Mouse (Mus musculus): ENCODE measurements at regions not wholly inside any gene's neighbourhood (a gene's known extent, or its start where the extent isn't known, plus 50 kb on each side); places are given as distances from the start of the nearest gene placed in this dataset.

- H3K4me3 ChIP-seq (ENCODE audit: insufficient read depth, low read length) = no peak overlapping the region
- H3K27ac ChIP-seq (ENCODE audit: insufficient read depth, low read length) = no peak overlapping the region
- TF ChIP-seq CTCF (IDR thresholded peaks at IDR 0.05; ENCODE audit: extremely low read depth, insufficient read depth, low read length) (no peak), POLR2A (IDR thresholded peaks at IDR 0.05; ENCODE audit: extremely low read depth, insufficient read depth, low read length) (no peak)
- no peaks in the 10 kb centered on the region for H3K4me1 ChIP-seq (ENCODE audit: control insufficient read depth, insufficient read depth, low read length)
Measured at GRCm38 (mm10) chr5:90042781-90043180, 159.6 kb upstream of the Adamts3 start.

GRCm38 (mm10) chr5:90033103-90033502 lies 150.0 kb upstream of the Adamts3 start:
- TF ChIP-seq POLR2A (IDR thresholded peaks at IDR 0.05; ENCODE audit: extremely low read depth, insufficient read depth, low read length) (no peak), CTCF (IDR thresholded peaks at IDR 0.05; ENCODE audit: extremely low read depth, insufficient read depth, low read length) (0 out of 2 replicates have a peak, but pooled peaks have one; percentile 2)
- Histone ChIP-seq H3K4me3 (ENCODE audit: insufficient read depth, low read length) (no peak overlapping the region), H3K27ac (ENCODE audit: insufficient read depth, low read length) (no peak overlapping the region), H3K4me1 (ENCODE audit: control insufficient read depth, insufficient read depth, low read length) (peaks cover 1% of the 10 kb centered on the region; the same call in 1 of the 2 replicates)

- peaks cover 1% of the 10 kb centered on the region; the same call in 1 of the 2 replicates for H3K4me1 ChIP-seq (ENCODE audit: control insufficient read depth, insufficient read depth, low read length)
- no peak overlapping the region for H3K4me3 ChIP-seq (ENCODE audit: insufficient read depth, low read length)
- H3K27ac ChIP-seq (ENCODE audit: insufficient read depth, low read length) = no peak overlapping the region
- TF ChIP-seq CTCF (IDR thresholded peaks at IDR 0.05; ENCODE audit: extremely low read depth, insufficient read depth, low read length) = no peak
- TF ChIP-seq POLR2A (IDR thresholded peaks at IDR 0.05; ENCODE audit: extremely low read depth, insufficient read depth, low read length) = no peak
Measured at GRCm38 (mm10) chr5:90030737-90031136, 147.6 kb upstream of the Adamts3 start.

GRCm38 (mm10) chr5:90029751-90030150 lies 146.6 kb upstream of the Adamts3 start:
- Histone ChIP-seq H3K4me1 (ENCODE audit: control insufficient read depth, insufficient read depth, low read length) (peaks cover 1% of the 10 kb centered on the region; the same call in 1 of the 2 replicates), H3K4me3 (ENCODE audit: insufficient read depth, low read length) (no peak overlapping the region), H3K27ac (ENCODE audit: insufficient read depth, low read length) (no peak overlapping the region)
- TF ChIP-seq CTCF (IDR thresholded peaks at IDR 0.05; ENCODE audit: extremely low read depth, insufficient read depth, low read length) (no peak), POLR2A (IDR thresholded peaks at IDR 0.05; ENCODE audit: extremely low read depth, insufficient read depth, low read length) (no peak)

GRCm38 (mm10) chr5:90026835-90027753 lies 144.0 kb upstream of the Adamts3 start:
- TF ChIP-seq CTCF (IDR thresholded peaks at IDR 0.05; ENCODE audit: extremely low read depth, insufficient read depth, low read length) (no peak), POLR2A (IDR thresholded peaks at IDR 0.05; ENCODE audit: extremely low read depth, insufficient read depth, low read length) (no peak)
- no peak overlapping the region for H3K27ac ChIP-seq (ENCODE audit: insufficient read depth, low read length)
- no peaks in the 10 kb centered on the region for H3K4me1 ChIP-seq (ENCODE audit: control insufficient read depth, insufficient read depth, low read length)
- no peak overlapping the region for H3K4me3 ChIP-seq (ENCODE audit: insufficient read depth, low read length)

GRCm38 (mm10) chr5:90021447-90021846 lies 138.3 kb upstream of the Adamts3 start:
- H3K4me3 ChIP-seq (ENCODE audit: insufficient read depth, low read length) = no peak overlapping the region
- H3K4me1 ChIP-seq (ENCODE audit: control insufficient read depth, insufficient read depth, low read length) = no peaks in the 10 kb centered on the region
- TF ChIP-seq CTCF (IDR thresholded peaks at IDR 0.05; ENCODE audit: extremely low read depth, insufficient read depth, low read length) (no peak), POLR2A (IDR thresholded peaks at IDR 0.05; ENCODE audit: extremely low read depth, insufficient read depth, low read length) (no peak)
- H3K27ac ChIP-seq (ENCODE audit: insufficient read depth, low read length) = no peak overlapping the region

- Histone ChIP-seq H3K4me1 (ENCODE audit: control insufficient read depth, insufficient read depth, low read length) (no peaks in the 10 kb centered on the region), H3K27ac (ENCODE audit: insufficient read depth, low read length) (no peak overlapping the region), H3K4me3 (ENCODE audit: insufficient read depth, low read length) (no peak overlapping the region)
- TF ChIP-seq CTCF (IDR thresholded peaks at IDR 0.05; ENCODE audit: extremely low read depth, insufficient read depth, low read length) (no peak), POLR2A (IDR thresholded peaks at IDR 0.05; ENCODE audit: extremely low read depth, insufficient read depth, low read length) (no peak)
Measured at GRCm38 (mm10) chr5:90000758-90001157, 117.6 kb upstream of the Adamts3 start.

GRCm38 (mm10) chr5:89991568-89991967 lies 108.4 kb upstream of the Adamts3 start:
- Histone ChIP-seq H3K27ac (ENCODE audit: insufficient read depth, low read length) (no peak overlapping the region), H3K4me3 (ENCODE audit: insufficient read depth, low read length) (no peak overlapping the region), H3K4me1 (ENCODE audit: control insufficient read depth, insufficient read depth, low read length) (no peaks in the 10 kb centered on the region)
- TF ChIP-seq POLR2A (IDR thresholded peaks at IDR 0.05; ENCODE audit: extremely low read depth, insufficient read depth, low read length) = no peak
- TF ChIP-seq CTCF (IDR thresholded peaks at IDR 0.05; ENCODE audit: extremely low read depth, insufficient read depth, low read length) = no peak

- Histone ChIP-seq H3K4me3 (ENCODE audit: insufficient read depth, low read length) (no peak overlapping the region), H3K27ac (ENCODE audit: insufficient read depth, low read length) (no peak overlapping the region), H3K4me1 (ENCODE audit: control insufficient read depth, insufficient read depth, low read length) (no peaks in the 10 kb centered on the region)
- TF ChIP-seq CTCF (IDR thresholded peaks at IDR 0.05; ENCODE audit: extremely low read depth, insufficient read depth, low read length) (peak; percentile 18; the same call in 1 of the 2 replicates), POLR2A (IDR thresholded peaks at IDR 0.05; ENCODE audit: extremely low read depth, insufficient read depth, low read length) (no peak)
Measured at GRCm38 (mm10) chr5:89981627-89982026, 98.5 kb upstream of the Adamts3 start.

- Histone ChIP-seq H3K27ac (ENCODE audit: insufficient read depth, low read length) (no peak overlapping the region), H3K4me1 (ENCODE audit: control insufficient read depth, insufficient read depth, low read length) (no peaks in the 10 kb centered on the region), H3K4me3 (ENCODE audit: insufficient read depth, low read length) (no peak overlapping the region)
- TF ChIP-seq POLR2A (IDR thresholded peaks at IDR 0.05; ENCODE audit: extremely low read depth, insufficient read depth, low read length) (no peak), CTCF (IDR thresholded peaks at IDR 0.05; ENCODE audit: extremely low read depth, insufficient read depth, low read length) (no peak)
Measured at GRCm38 (mm10) chr5:89980204-89980603, 97.1 kb upstream of the Adamts3 start.

All from cortical plate, adult 2 months (tissue).